ENCODE assay signal across 13 mouse cellular contexts in the genomic region with DNA sequence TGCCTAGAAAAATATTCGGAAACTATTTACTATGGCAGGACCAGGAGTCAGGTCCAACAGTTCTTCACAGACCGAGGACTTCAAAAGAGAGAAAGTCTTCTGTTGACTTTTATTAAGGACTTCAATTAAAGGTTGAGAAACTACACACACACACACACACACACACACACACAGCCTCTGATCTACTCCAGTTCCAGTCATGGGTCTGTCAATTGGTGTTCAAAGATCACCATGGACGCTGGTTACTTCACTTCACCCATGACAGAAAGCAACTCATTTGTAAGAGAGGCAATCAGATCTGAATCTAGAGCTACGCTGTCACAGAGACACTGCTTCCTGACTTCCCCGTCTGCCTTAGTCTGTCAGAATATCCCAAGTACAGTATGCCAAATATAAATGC. TPM values are rescaled to one million over a fixed set of nuclear protein-coding genes. Genes with fewer than 3 reads are reported as not detected.
DNase-seq lines count a peak whose midpoint lies in the region; ATAC-seq lines count a peak whose summit lies in the region.
"Had no signal": no experiment of that assay in that cellular context is flagged by ENCODE, and none has a peak within 500 bp of the region (broad histone marks: within the 10 kb centered on the region; RNA-seq: fewer than 3 reads in every experiment).

No protein-coding gene starts in this region.

- H3K36me3 ChIP-seq in heart, embryonic 15.5 days = no peaks in the 10 kb centered on the region
- H3K36me3 ChIP-seq in liver, embryonic 16.5 days (ENCODE audit: control insufficient read depth, insufficient read depth) = no peaks in the 10 kb centered on the region
- no peaks in the 10 kb centered on the region for H3K36me3 ChIP-seq in liver, embryonic 11.5 days (ENCODE audit: control insufficient read depth, insufficient read depth, low read length)
- H3K36me3 ChIP-seq in intestine, embryonic 15.5 days = no peaks in the 10 kb centered on the region
- no peaks in the 10 kb centered on the region for H3K36me3 ChIP-seq in stomach, embryonic 15.5 days
- H3K36me3 ChIP-seq: embryonic facial prominence, embryonic 12.5 days had no signal

- peak overlapping the region; percentile 26; the same call in 1 of the 2 replicates for H3K27ac ChIP-seq in heart, embryonic 15.5 days
- no peak overlapping the region for H3K27ac ChIP-seq in liver, embryonic 16.5 days (ENCODE audit: low read length)
- no peak overlapping the region for H3K27ac ChIP-seq in liver, embryonic 11.5 days (ENCODE audit: low read depth, low read length)
- no peak overlapping the region for H3K27ac ChIP-seq in intestine, embryonic 15.5 days
- peak overlapping the region; percentile 49; the same call in 1 of the 2 replicates for H3K27ac ChIP-seq in stomach, embryonic 15.5 days
- H3K27ac ChIP-seq: embryonic facial prominence, embryonic 12.5 days; forebrain, embryonic 10.5 days had no signal

- no peak overlapping the region for H3K4me3 ChIP-seq in heart, embryonic 15.5 days
- H3K4me3 ChIP-seq in liver, embryonic 16.5 days (ENCODE audit: low read depth, low read length) = no peak overlapping the region
- no peak overlapping the region for H3K4me3 ChIP-seq in liver, embryonic 11.5 days (ENCODE audit: low read depth, low read length)
- H3K4me3 ChIP-seq in intestine, embryonic 15.5 days (replicated peaks) = no peak overlapping the region
- H3K4me3 ChIP-seq in stomach, embryonic 15.5 days (replicated peaks) = no peak overlapping the region
- H3K4me3 ChIP-seq: embryonic facial prominence, embryonic 12.5 days; forebrain, embryonic 10.5 days had no signal

- 41% methylated on average over 5 of the region's 5 CpGs for WGBS in heart, embryonic 15.5 days
- WGBS in liver, embryonic 16.5 days (ENCODE audit: insufficient replicate concordance) = 41% methylated on average over 5 of the region's 5 CpGs
- whole genome bisulfite sequencing in liver, embryonic 11.5 days = 60% methylated on average over 5 of the region's 5 CpGs
- 44% methylated on average over 5 of the region's 5 CpGs for WGBS in intestine, embryonic 15.5 days
- WGBS in stomach, embryonic 15.5 days = 51% methylated on average over 5 of the region's 5 CpGs

- DNase-seq in heart, postnatal 4 days = no peak
- DNase-seq in liver, embryonic 11.5 days (ENCODE audit: low spot score) = no peak
- no peak for DNase-seq in left cerebral cortex, adult 9 months (ENCODE audit: low spot score in 2 of 2)
- DNase-seq: lung, postnatal 14 days; midbrain, embryonic 14.5 days; right cerebral cortex, postnatal 14 days; thymus, adult 2 months had no signal

- no peaks in the 10 kb centered on the region for H3K9me3 ChIP-seq in heart, embryonic 15.5 days (replicated peaks)
- H3K9me3 ChIP-seq in liver, embryonic 16.5 days (replicated peaks; ENCODE audit: control insufficient read depth, low read length) = no peaks in the 10 kb centered on the region
- H3K9me3 ChIP-seq in liver, embryonic 11.5 days (ENCODE audit: control insufficient read depth, low read length) = no peaks in the 10 kb centered on the region
- no peaks in the 10 kb centered on the region for H3K9me3 ChIP-seq in intestine, embryonic 15.5 days
- no peaks in the 10 kb centered on the region for H3K9me3 ChIP-seq in stomach, embryonic 15.5 days
- H3K9me3 ChIP-seq: embryonic facial prominence, embryonic 12.5 days; forebrain, embryonic 10.5 days had no signal

- no peak for ATAC-seq in heart, embryonic 15.5 days (replicated peaks; ENCODE audit: insufficient number of reproducible peaks, insufficient read depth, low FRiP score, low read depth)
- peak; percentile 53 for ATAC-seq in liver, embryonic 16.5 days (ENCODE audit: low read depth)
- ATAC-seq in liver, embryonic 11.5 days (replicated peaks; ENCODE audit: low FRiP score) = no peak
- ATAC-seq in intestine, embryonic 15.5 days = peak; percentile 37; the same call in 1 of the 2 replicates
- no peak for ATAC-seq in stomach, embryonic 15.5 days (ENCODE audit: insufficient read depth, low FRiP score, low read depth)

- H3K9ac ChIP-seq in heart, embryonic 15.5 days = no peak overlapping the region
- H3K9ac ChIP-seq in liver, embryonic 16.5 days (ENCODE audit: low read depth, low read length) = no peak overlapping the region
- no peak overlapping the region for H3K9ac ChIP-seq in liver, embryonic 11.5 days (ENCODE audit: low read depth, low read length)
- no peak overlapping the region for H3K9ac ChIP-seq in intestine, embryonic 15.5 days
- H3K9ac ChIP-seq in stomach, embryonic 15.5 days = no peak overlapping the region
- H3K9ac ChIP-seq: embryonic facial prominence, embryonic 12.5 days had no signal

- H3K4me2 ChIP-seq in heart, embryonic 15.5 days = no peak overlapping the region
- H3K4me2 ChIP-seq in liver, embryonic 16.5 days (ENCODE audit: low read depth, low read length) = no peak overlapping the region
- no peak overlapping the region for H3K4me2 ChIP-seq in liver, embryonic 11.5 days
- H3K4me2 ChIP-seq in intestine, embryonic 15.5 days (replicated peaks) = no peak overlapping the region
- no peak overlapping the region for H3K4me2 ChIP-seq in stomach, embryonic 15.5 days
- H3K4me2 ChIP-seq: embryonic facial prominence, embryonic 12.5 days had no signal

- peaks cover 86% of the 10 kb centered on the region for H3K4me1 ChIP-seq in heart, embryonic 15.5 days (replicated peaks)
- peaks cover 8% of the 10 kb centered on the region for H3K4me1 ChIP-seq in liver, embryonic 16.5 days (ENCODE audit: control insufficient read depth, low read depth, low read length)
- H3K4me1 ChIP-seq in liver, embryonic 11.5 days (replicated peaks; ENCODE audit: control insufficient read depth, insufficient read depth, low read length) = peaks cover 34% of the 10 kb centered on the region
- peaks cover 47% of the 10 kb centered on the region for H3K4me1 ChIP-seq in intestine, embryonic 15.5 days (replicated peaks)
- H3K4me1 ChIP-seq in stomach, embryonic 15.5 days = peaks cover 45% of the 10 kb centered on the region

- H3K27me3 ChIP-seq in heart, embryonic 15.5 days = no peaks in the 10 kb centered on the region
- no peaks in the 10 kb centered on the region for H3K27me3 ChIP-seq in liver, embryonic 16.5 days (ENCODE audit: control insufficient read depth, insufficient read depth, low read depth, low read length)
- H3K27me3 ChIP-seq in liver, embryonic 11.5 days (replicated peaks; ENCODE audit: control insufficient read depth, insufficient read depth, low read length) = no peaks in the 10 kb centered on the region
- no peaks in the 10 kb centered on the region for H3K27me3 ChIP-seq in intestine, embryonic 15.5 days (replicated peaks)
- H3K27me3 ChIP-seq in stomach, embryonic 15.5 days (replicated peaks) = no peaks in the 10 kb centered on the region
- H3K27me3 ChIP-seq: embryonic facial prominence, embryonic 12.5 days had no signal

RNA-seq across cellular contexts. Expression of a gene that starts 33.1 kb away (rescaled TPM):
- polyA plus RNA-seq in heart, embryonic 15.5 days (2015; fragmentation: Nextera tagmentation; extraction: Ambion mirVana) = 16.2 and 18.5 TPM in 2 replicates
- total RNA-seq in heart, postnatal 4 days (2021) = 10 to 100 TPM; 91.2 to 98.7 TPM
- 2.7 and 3.2 TPM in 2 replicates for polyA plus RNA-seq in liver, embryonic 16.5 days (2015; fragmentation: Nextera tagmentation; extraction: Ambion mirVana)
- polyA plus RNA-seq in liver, embryonic 11.5 days (2014; fragmentation: Nextera tagmentation; extraction: Ambion mirVana) = 9.4 and 14.0 TPM in 2 replicates
- polyA plus RNA-seq in intestine, embryonic 15.5 days (2015; fragmentation: Nextera tagmentation; extraction: Ambion mirVana) = 15.9 and 17.5 TPM in 2 replicates
- polyA plus RNA-seq in stomach, embryonic 15.5 days (2015; fragmentation: Nextera tagmentation; extraction: Ambion mirVana) = 20.9 and 26.7 TPM in 2 replicates

Comparison
In these comparisons a context has a peak if more than half of its experiments do, and no peak if none do; other contexts are left out.
1. ATAC-seq: peak in liver, embryonic 16.5 days (single experiment) and intestine, embryonic 15.5 days (single experiment); none in heart, embryonic 15.5 days (single experiment), liver, embryonic 11.5 days (single experiment) and stomach, embryonic 15.5 days (single experiment).
2. H3K27ac ChIP-seq: peak in heart, embryonic 15.5 days (single experiment) and stomach, embryonic 15.5 days (single experiment); none in liver, embryonic 16.5 days (single experiment), liver, embryonic 11.5 days (single experiment) and intestine, embryonic 15.5 days (single experiment).